Comparison of ENCODE assay signal across 16 mouse cellular contexts in genomic region chr9:122078456-122078855, GRCm38 (mm10). TPM values are rescaled to one million over a fixed set of nuclear protein-coding genes. Genes with fewer than 3 reads are reported as not detected.
DNase-seq lines count a peak whose midpoint lies in the region; ATAC-seq lines count a peak whose summit lies in the region.
"Had no signal": no experiment of that assay in that cellular context is flagged by ENCODE, and none has a peak within 500 bp of the region (broad histone marks: within the 10 kb centered on the region; RNA-seq: fewer than 3 reads in every experiment).

No protein-coding gene starts in this region.

- H3K27me3 ChIP-seq in heart, embryonic 15.5 days: no peaks in the 10 kb centered on the region
- H3K27me3 ChIP-seq in heart, embryonic 11.5 days (ENCODE audit: control insufficient read depth, insufficient read depth, low read length): no peaks in the 10 kb centered on the region
- H3K27me3 ChIP-seq: hindbrain, embryonic 15.5 days; limb, embryonic 12.5 days had no signal

- peak overlapping the region; percentile 17; the same call in 1 of the 2 replicates for H3K27ac ChIP-seq in heart, embryonic 15.5 days
- H3K27ac ChIP-seq in heart, embryonic 11.5 days (ENCODE audit: low read depth, low read length): no peak overlapping the region
- H3K27ac ChIP-seq: embryonic facial prominence, embryonic 10.5 days; hindbrain, embryonic 15.5 days; limb, embryonic 12.5 days had no signal

- H3K36me3 ChIP-seq in heart, embryonic 15.5 days: no peaks in the 10 kb centered on the region
- no peaks in the 10 kb centered on the region for H3K36me3 ChIP-seq in heart, embryonic 11.5 days (ENCODE audit: control insufficient read depth, insufficient read depth, low read length)
- H3K36me3 ChIP-seq: embryonic facial prominence, embryonic 10.5 days; hindbrain, embryonic 15.5 days; limb, embryonic 12.5 days had no signal

- peak; percentile 59 for DNase-seq in cerebellum, adult 9-10 months
- DNase-seq in cerebellum, adult 11-12 months: no peak
- DNase-seq in left cerebral cortex, postnatal 25 days (ENCODE audit: low spot score in 2 of 2): peak; percentile 17 to 43
- DNase-seq in left cerebral cortex, postnatal 36 days (ENCODE audit: low spot score in 2 of 2): no peak
- peak; percentile 13 for DNase-seq in right cerebral cortex, postnatal 4 days
- no peak for DNase-seq in layer of hippocampus, adult 11-12 months (ENCODE audit: low spot score)
- DNase-seq: adrenal gland, postnatal 14 days; gastrocnemius, postnatal 36 days; kidney, adult 8-10 months; lung, adult 2 months; thymus, adult 18-20 months had no signal

- 26% methylated on average over 5 of the region's 5 CpGs for WGBS in heart, embryonic 15.5 days
- WGBS in heart, embryonic 11.5 days (ENCODE audit: insufficient replicate concordance): 39% methylated on average over 5 of the region's 5 CpGs

- no peak overlapping the region for H3K9ac ChIP-seq in heart, embryonic 15.5 days
- no peak overlapping the region for H3K9ac ChIP-seq in heart, embryonic 11.5 days (ENCODE audit: low read depth, low read length)
- H3K9ac ChIP-seq: hindbrain, embryonic 15.5 days; limb, embryonic 12.5 days had no signal

- ATAC-seq in heart, embryonic 15.5 days (replicated peaks; ENCODE audit: insufficient number of reproducible peaks, insufficient read depth, low FRiP score, low read depth): no peak
- ATAC-seq in heart, embryonic 11.5 days (replicated peaks; ENCODE audit: insufficient number of reproducible peaks, low FRiP score, low TSS enrichment): no peak

- H3K9me3 ChIP-seq in heart, embryonic 15.5 days (replicated peaks): no peaks in the 10 kb centered on the region
- 0 out of 2 replicates have a peak, but pooled peaks cover 2% of the 10 kb centered on the region for H3K9me3 ChIP-seq in heart, embryonic 11.5 days (replicated peaks; ENCODE audit: control insufficient read depth, low read length)
- H3K9me3 ChIP-seq: embryonic facial prominence, embryonic 10.5 days; hindbrain, embryonic 15.5 days; limb, embryonic 12.5 days had no signal

- no peak overlapping the region for H3K4me3 ChIP-seq in heart, embryonic 15.5 days
- H3K4me3 ChIP-seq in heart, embryonic 11.5 days (ENCODE audit: low read depth, low read length): no peak overlapping the region
- H3K4me3 ChIP-seq: embryonic facial prominence, embryonic 10.5 days; hindbrain, embryonic 15.5 days; limb, embryonic 12.5 days had no signal

- H3K4me1 ChIP-seq in heart, embryonic 15.5 days (replicated peaks): peaks cover 16% of the 10 kb centered on the region
- peaks cover 15% of the 10 kb centered on the region for H3K4me1 ChIP-seq in heart, embryonic 11.5 days (ENCODE audit: control insufficient read depth, insufficient read depth, low read length)
- H3K4me1 ChIP-seq: embryonic facial prominence, embryonic 10.5 days; limb, embryonic 12.5 days had no signal

- intact Hi-C loops in left cerebral cortex, postnatal 25 days (cut with DNase I): no loop called here
- intact Hi-C loops in left cerebral cortex, postnatal 36 days (cut with DNase I): no loop called here

- H3K4me2 ChIP-seq in heart, embryonic 15.5 days: no peak overlapping the region
- H3K4me2 ChIP-seq in heart, embryonic 11.5 days: no peak overlapping the region
- H3K4me2 ChIP-seq: hindbrain, embryonic 15.5 days; limb, embryonic 12.5 days had no signal

RNA-seq across cellular contexts. Expression of gene Snrk, which starts 38.6 kb away (rescaled TPM):
- polyA plus RNA-seq in heart, embryonic 15.5 days (2015; fragmentation: Nextera tagmentation; extraction: Ambion mirVana): 47.3 and 49.9 TPM in 2 replicates
- 30.6 and 32.9 TPM in 2 replicates for polyA plus RNA-seq in heart, embryonic 11.5 days (2014; fragmentation: Nextera tagmentation; extraction: Ambion mirVana)
- 100 to 1,000 TPM; 116 to 117 TPM for total RNA-seq in left cerebral cortex, postnatal 25 days (2021)
- total RNA-seq in left cerebral cortex, postnatal 36 days (2021): 100 to 1,000 TPM; 108 to 117 TPM

Comparison
In these comparisons a context has a peak if more than half of its experiments do, and no peak if none do; other contexts are left out.
1. DNase-seq: peak in cerebellum, adult 9-10 months (single experiment), left cerebral cortex, postnatal 25 days (2 of 2) and right cerebral cortex, postnatal 4 days (single experiment); none in cerebellum, adult 11-12 months (single experiment), left cerebral cortex, postnatal 36 days (0 of 2) and layer of hippocampus, adult 11-12 months (single experiment).